Mouse (Mus musculus) retina, postnatal 1 day (tissue): ENCODE results near the gene Btbd3.

Source experiments
- DNase-seq: peaks from one replicate; pipeline ENCODE4 v3.0.0-alpha.2; 2012

Gene Btbd3

GRCm38 (mm10) chr2:138256411-138256810, at the start of gene Btbd3:
TSS of gene Btbd3 (plus strand) at chr2:138256565.
- DNase-seq = peak; percentile 96

DNA sequence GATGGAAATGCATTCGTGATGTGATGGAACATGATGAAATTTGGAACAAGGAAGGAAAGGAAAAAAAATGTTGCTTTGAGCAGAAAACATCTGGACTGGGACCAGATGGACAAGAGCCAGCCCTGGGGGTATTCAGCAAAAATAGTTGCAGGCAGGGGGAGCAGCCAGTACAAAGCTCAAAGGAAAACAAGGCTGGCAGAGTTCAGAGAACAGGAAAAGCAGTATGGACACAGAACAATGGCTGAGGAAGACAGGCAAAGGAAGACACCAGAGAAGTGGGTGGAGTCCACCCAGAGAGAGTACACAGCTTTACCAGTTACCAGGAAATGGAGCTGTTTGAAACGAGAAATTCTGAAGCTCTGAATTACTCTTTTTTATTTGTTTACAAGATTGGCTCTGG, 40.8 kb upstream of the Btbd3 start:
- DNase-seq = peak; percentile 5

GRCm38 (mm10) chr2:138220269-138220668, 36.1 kb upstream of the Btbd3 start:
- no peak for DNase-seq

GRCm38 (mm10) chr2:138232247-138232646, 24.1 kb upstream of the Btbd3 start:
- no peak for DNase-seq

GRCm38 (mm10) chr2:138236149-138236548, 20.2 kb upstream of the Btbd3 start:
- no peak for DNase-seq

DNA sequence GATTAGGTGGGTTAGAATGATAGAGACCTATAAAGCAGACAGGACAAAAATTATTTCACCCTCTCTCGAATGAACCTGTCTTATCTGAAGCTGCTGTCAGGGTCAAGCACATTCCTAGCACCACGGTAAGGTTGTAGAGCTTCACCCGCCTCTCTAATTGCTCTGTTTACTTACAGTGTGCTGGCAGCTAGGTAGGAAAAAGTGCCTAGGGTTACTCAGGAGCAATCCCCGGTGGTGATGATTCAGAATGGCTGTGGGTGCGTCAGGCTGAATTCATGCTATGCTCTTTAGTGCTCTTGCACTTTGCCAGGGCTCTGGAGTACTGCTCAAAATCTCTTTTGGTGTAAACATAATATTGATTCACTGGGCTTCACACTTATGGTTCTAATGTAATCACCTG, 13.9 kb upstream of the Btbd3 start:
- DNase-seq = no peak

- DNase-seq = no peak
Measured at GRCm38 (mm10) chr2:138245631-138246289, 10.6 kb upstream of the Btbd3 start.

DNA sequence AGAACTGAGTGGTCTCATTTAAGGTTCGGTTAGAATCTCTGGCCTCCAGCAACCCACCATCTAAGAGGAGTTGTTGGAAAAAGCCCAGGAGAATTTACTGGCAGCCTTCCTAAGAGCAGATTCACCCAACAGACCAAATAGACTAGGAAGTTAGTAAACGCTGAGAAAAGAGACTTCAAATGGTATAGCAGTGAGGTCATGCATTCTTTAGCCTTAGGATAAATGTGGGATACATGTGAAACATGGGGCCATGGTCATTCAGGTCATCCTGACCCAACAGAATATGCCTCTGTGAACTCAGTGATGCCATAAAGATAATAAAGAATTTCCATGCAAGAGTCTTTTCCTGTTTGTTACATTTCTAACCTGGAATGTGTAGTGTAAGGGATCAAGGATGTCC, 8.4 kb upstream of the Btbd3 start:
- DNase-seq = no peak

- DNase-seq = no peak
Measured at GRCm38 (mm10) chr2:138256851-138257471, 596 bp downstream of the Btbd3 start.

DNA sequence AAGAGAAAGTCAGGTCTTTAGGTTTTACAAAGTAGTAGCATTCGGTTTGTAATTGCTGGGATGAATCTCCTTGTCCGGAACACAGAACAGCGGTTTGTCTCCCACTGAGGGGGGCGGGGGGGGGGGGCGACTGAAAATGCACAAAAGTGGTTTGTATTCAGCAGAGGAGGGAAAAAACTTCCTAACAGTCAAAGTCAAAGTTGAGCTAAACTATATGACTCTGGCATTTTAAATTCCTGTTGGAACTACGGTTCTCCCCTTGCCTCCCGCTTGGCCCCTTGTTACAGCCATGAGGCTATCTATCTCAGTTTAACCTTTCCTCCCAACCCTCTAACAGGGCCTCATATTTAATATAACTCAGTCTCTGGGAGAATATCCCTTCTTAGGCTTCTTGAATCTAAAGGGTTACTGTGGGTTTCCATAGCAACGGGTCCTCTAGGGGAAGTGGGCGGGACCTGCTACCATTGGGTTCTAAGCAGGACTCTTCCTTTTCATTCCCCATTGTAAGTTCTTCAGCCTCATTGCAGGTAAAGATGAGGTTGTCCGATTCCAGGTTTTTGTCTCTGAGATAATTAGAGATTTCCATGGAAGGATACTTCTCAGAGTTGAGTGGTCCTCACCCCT, 1.4 kb downstream of the Btbd3 start:
- peak; percentile 82 for DNase-seq

DNA sequence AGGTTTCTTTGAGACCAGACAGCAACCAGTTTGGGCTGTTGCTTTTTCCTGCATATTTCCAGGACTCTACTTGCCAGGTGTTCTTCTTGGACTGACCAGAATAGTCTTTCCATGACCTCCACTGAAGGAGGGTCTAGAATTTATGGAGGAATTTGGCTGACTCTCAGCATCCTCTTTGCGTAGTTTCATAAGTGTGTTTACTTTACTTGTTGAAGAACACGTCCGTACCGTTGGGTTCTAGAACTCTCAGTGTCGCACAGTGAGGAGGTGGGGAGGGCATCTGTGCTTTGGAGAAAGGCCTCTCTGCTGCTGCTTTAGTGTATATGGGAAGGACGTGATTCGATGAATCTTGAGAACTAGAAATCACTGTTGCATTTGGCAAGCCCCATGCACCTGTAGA, 4.8 kb downstream of the Btbd3 start:
- no peak for DNase-seq

GRCm38 (mm10) chr2:138262885-138263284, 6.5 kb downstream of the Btbd3 start:
- no peak for DNase-seq

- peak; percentile 25 for DNase-seq
Measured at GRCm38 (mm10) chr2:138265356-138266005, 9.1 kb downstream of the Btbd3 start.

DNA sequence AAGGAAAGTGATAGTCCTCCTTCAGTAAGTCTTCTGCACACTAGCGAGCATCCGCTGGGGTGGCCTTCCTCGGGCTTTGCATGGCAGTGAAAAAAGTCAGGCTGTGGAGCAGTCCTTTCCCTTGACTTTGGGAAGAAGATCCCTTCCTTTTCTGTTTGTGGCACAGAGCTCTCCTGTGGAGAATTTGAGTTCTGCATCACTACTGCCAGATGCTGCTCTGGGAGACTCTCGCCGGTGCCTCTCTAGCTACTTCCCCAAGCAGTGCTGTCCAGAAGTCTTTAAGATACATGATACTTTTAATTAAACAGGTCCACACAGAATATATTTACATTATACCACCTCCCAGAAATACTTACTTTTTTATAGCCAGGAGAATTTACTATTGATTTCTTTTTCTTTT, 10.3 kb downstream of the Btbd3 start:
- DNase-seq = no peak

- DNase-seq = no peak
Measured at GRCm38 (mm10) chr2:138267852-138268513, 11.6 kb downstream of the Btbd3 start.

- no peak for DNase-seq
Measured at GRCm38 (mm10) chr2:138269330-138269729, 13.0 kb downstream of the Btbd3 start.

- DNase-seq = no peak
Measured at GRCm38 (mm10) chr2:138273404-138274073, 17.2 kb downstream of the Btbd3 start.

DNA sequence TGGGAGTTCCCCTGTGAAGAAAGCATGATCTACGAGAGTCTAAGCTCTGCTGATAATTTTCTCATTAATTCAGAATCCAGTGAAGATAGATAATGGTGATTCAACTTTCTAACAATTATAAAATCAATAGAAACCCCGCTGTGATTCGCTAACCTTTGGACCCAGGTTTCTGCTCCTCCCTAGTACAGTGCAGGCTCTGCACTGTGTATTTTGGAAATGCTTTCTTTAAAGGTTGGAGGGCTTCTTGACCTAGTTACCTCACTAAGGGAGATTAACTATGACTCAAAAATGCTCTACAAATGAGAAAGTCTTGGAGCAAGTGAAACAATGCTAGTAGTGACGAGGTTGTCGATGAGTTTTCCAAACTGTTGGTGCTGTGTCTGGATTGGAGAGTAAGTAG, 17.7 kb downstream of the Btbd3 start:
- no peak for DNase-seq

GRCm38 (mm10) chr2:138277842-138278691, 21.7 kb downstream of the Btbd3 start:
- DNase-seq = peak; percentile 78

DNA sequence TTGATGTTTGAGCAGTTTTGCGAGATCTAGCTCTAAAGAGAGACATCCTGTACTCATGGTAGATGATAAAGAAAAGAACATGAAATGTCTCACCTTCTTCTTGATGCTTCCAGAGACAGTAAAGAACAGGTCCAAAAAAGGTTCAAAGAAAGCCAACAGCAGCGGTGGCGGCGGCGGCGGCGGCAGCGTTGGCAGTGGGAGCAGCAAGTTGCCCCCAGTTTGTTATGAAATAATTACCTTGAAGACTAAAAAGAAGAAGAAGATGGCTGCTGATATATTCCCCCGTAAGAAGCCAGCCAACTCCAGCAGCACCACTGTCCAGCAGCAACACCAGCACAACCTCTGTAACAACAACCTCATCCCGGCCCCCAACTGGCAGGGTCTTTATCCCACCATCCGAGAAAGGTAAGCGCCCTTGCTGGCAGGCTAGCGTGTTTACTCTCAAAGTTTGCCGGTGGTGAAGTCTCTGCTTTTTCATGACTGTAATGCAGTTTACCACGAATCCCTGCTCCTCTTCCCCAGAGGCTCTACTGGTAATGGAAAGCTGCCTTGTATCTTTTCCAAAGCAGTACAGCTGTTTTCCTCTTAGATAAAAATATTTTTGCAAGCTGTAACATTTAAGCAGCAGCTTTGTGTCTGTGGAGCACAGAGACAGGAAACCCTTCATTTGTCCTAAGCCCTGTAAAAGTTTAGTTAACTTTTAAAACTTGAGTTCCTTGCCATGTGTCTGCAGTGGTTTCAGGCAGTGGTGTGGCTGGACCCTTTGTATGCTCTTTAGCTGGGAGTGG, 22.7 kb downstream of the Btbd3 start:
- DNase-seq = no peak

GRCm38 (mm10) chr2:138279641-138280040, 23.3 kb downstream of the Btbd3 start:
- no peak for DNase-seq
